Mouse (Mus musculus): ENCODE measurements around the gene Daam2.

GRCm38 (mm10) chr17:49568717-49569116 lies 4.6 kb upstream of the Daam2 start:
- no peak for TF ChIP-seq USF1 (IDR thresholded peaks at IDR 0.05; ENCODE audit: low read depth)
- no peak for TF ChIP-seq CTCF (IDR thresholded peaks at IDR 0.05; ENCODE audit: control insufficient read depth, insufficient read depth, insufficient read length)
- TF ChIP-seq MYOD1 (IDR thresholded peaks at IDR 0.05; ENCODE audit: control insufficient read depth, insufficient read length, low read depth) = no peak
- TF ChIP-seq CEBPB (IDR thresholded peaks at IDR 0.05; ENCODE audit: low read depth) = no peak
- no peak for TF ChIP-seq FOSL1 (IDR thresholded peaks at IDR 0.05; ENCODE audit: insufficient read depth, low read length, poor library complexity, severe bottlenecking)
- no peak for TF ChIP-seq MAX (IDR thresholded peaks at IDR 0.05)
- TF ChIP-seq MYOG (IDR thresholded peaks at IDR 0.05; ENCODE audit: control insufficient read depth, extremely low read depth, insufficient read length) = no peak

Measured in C2C12 (cell line).